ENCODE assay signal across 19 mouse cellular contexts in the genomic region with DNA sequence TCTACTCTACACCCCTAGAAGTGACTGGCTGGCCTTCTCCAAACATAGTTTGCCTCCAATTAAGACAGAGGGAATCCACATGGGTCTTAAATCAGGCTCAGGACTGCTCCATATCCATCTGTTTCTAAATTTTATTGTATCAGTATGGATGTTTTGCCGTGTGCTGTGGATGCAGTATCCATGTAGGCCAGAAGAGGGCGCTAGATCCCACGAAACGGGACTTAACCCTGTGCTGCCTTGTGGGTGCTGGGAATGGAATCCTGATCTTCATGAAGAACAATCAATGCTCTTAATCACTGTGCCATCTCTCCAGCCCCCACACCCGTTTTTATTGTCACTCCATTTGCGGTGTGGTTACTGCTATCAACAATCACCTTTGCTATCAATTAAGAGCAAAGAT.
DNase-seq lines count a peak whose midpoint lies in the region; ATAC-seq and TF ChIP-seq lines count a peak whose summit lies in the region.
"Had no signal": no experiment of that assay in that cellular context is flagged by ENCODE, and none has a peak within 500 bp of the region (broad histone marks: within the 10 kb centered on the region; RNA-seq: fewer than 3 reads in every experiment).

No protein-coding gene starts in this region.

- intact Hi-C loops in heart, postnatal 14 days (cut with DNase I) = no loop called here

- no peak for ATAC-seq in hindbrain, postnatal 0 days
- no peak for ATAC-seq in hindbrain, embryonic 16.5 days
- ATAC-seq: forebrain, embryonic 13.5 days; midbrain, embryonic 13.5 days had no signal

- H3K27ac ChIP-seq in hindbrain, postnatal 0 days = no peak overlapping the region
- H3K27ac ChIP-seq in hindbrain, embryonic 16.5 days (ENCODE audit: low read depth, low read length) = no peak overlapping the region
- no peak overlapping the region for H3K27ac ChIP-seq in bone marrow macrophage, adult 2 months (ENCODE audit: insufficient read depth, low read depth, low read length)
- H3K27ac ChIP-seq: forebrain, embryonic 13.5 days; hindbrain, embryonic 15.5 days; limb, embryonic 15.5 days; macrophage; midbrain, embryonic 13.5 days had no signal

- WGBS in hindbrain, postnatal 0 days = 66% methylated on average over 6 of the region's 6 CpGs
- WGBS in hindbrain, embryonic 16.5 days = 62% methylated on average over 6 of the region's 6 CpGs
- 68% methylated on average over 6 of the region's 6 CpGs for WGBS in lung, adult 2 months

- H3K9me3 ChIP-seq in hindbrain, postnatal 0 days (ENCODE audit: low read length) = no peaks in the 10 kb centered on the region
- no peaks in the 10 kb centered on the region for H3K9me3 ChIP-seq in hindbrain, embryonic 16.5 days (ENCODE audit: control insufficient read depth, low read length)
- H3K9me3 ChIP-seq: forebrain, embryonic 13.5 days; hindbrain, embryonic 15.5 days; limb, embryonic 15.5 days; midbrain, embryonic 13.5 days had no signal

- TF ChIP-seq POLR2A in lung, adult 2 months (IDR thresholded peaks at IDR 0.05; ENCODE audit: borderline replicate concordance, extremely low read depth, low read depth, low read length) = no peak
- TF ChIP-seq POLR2A in bone marrow macrophage, adult 2 months (IDR thresholded peaks at IDR 0.05; ENCODE audit: borderline replicate concordance, low read depth, low read length) = no peak

- no peak overlapping the region for H3K4me2 ChIP-seq in hindbrain, postnatal 0 days (ENCODE audit: low read depth, low read length)
- no peak overlapping the region for H3K4me2 ChIP-seq in hindbrain, embryonic 16.5 days (ENCODE audit: low read length)
- H3K4me2 ChIP-seq: forebrain, embryonic 13.5 days; hindbrain, embryonic 15.5 days; limb, embryonic 15.5 days; midbrain, embryonic 13.5 days had no signal

- no peak overlapping the region for H3K4me3 ChIP-seq in hindbrain, postnatal 0 days (ENCODE audit: low read length)
- H3K4me3 ChIP-seq in hindbrain, embryonic 16.5 days (ENCODE audit: low read length) = no peak overlapping the region
- H3K4me3 ChIP-seq in lung, adult 2 months (replicated peaks; ENCODE audit: extremely low read depth, low read depth, low read length) = no peak overlapping the region
- no peak overlapping the region for H3K4me3 ChIP-seq in bone marrow macrophage, adult 2 months (ENCODE audit: insufficient read depth, low read length)
- H3K4me3 ChIP-seq: forebrain, embryonic 13.5 days; hindbrain, embryonic 15.5 days; limb, embryonic 15.5 days; midbrain, embryonic 13.5 days had no signal

- H3K27me3 ChIP-seq in hindbrain, postnatal 0 days (ENCODE audit: insufficient read depth, low read length) = no peaks in the 10 kb centered on the region
- H3K27me3 ChIP-seq in hindbrain, embryonic 16.5 days (replicated peaks; ENCODE audit: control insufficient read depth, insufficient read depth, low read length) = no peaks in the 10 kb centered on the region
- H3K27me3 ChIP-seq: forebrain, embryonic 13.5 days; hindbrain, embryonic 15.5 days; limb, embryonic 15.5 days; midbrain, embryonic 13.5 days had no signal

- H3K36me3 ChIP-seq in hindbrain, postnatal 0 days (ENCODE audit: insufficient read depth, low read length) = no peaks in the 10 kb centered on the region
- no peaks in the 10 kb centered on the region for H3K36me3 ChIP-seq in hindbrain, embryonic 16.5 days (ENCODE audit: control insufficient read depth, insufficient read depth, low read length)
- H3K36me3 ChIP-seq: hindbrain, embryonic 15.5 days; limb, embryonic 15.5 days; midbrain, embryonic 13.5 days had no signal

- H3K9ac ChIP-seq in hindbrain, postnatal 0 days (replicated peaks; ENCODE audit: low read length) = no peak overlapping the region
- H3K9ac ChIP-seq in hindbrain, embryonic 16.5 days (ENCODE audit: low read depth, low read length) = no peak overlapping the region
- H3K9ac ChIP-seq: forebrain, embryonic 13.5 days; hindbrain, embryonic 15.5 days; limb, embryonic 15.5 days; midbrain, embryonic 13.5 days had no signal

- no peaks in the 10 kb centered on the region for H3K4me1 ChIP-seq in hindbrain, postnatal 0 days (ENCODE audit: insufficient read depth, low read length)
- H3K4me1 ChIP-seq in hindbrain, embryonic 16.5 days (ENCODE audit: control insufficient read depth, insufficient read depth, low read depth, low read length) = no peaks in the 10 kb centered on the region
- H3K4me1 ChIP-seq in lung, adult 2 months (ENCODE audit: control insufficient read depth, insufficient read depth, low read length) = no peaks in the 10 kb centered on the region
- no peaks in the 10 kb centered on the region for H3K4me1 ChIP-seq in bone marrow macrophage, adult 2 months (ENCODE audit: control insufficient read depth, insufficient read depth, low read length)
- H3K4me1 ChIP-seq: forebrain, embryonic 13.5 days; hindbrain, embryonic 15.5 days; limb, embryonic 15.5 days; midbrain, embryonic 13.5 days had no signal

- no peak for DNase-seq in hindbrain, postnatal 0 days (ENCODE audit: low spot score)
- DNase-seq in lung, adult 2 months = no peak
- DNase-seq in lung, postnatal 4 days = no peak
- DNase-seq in ES-CJ7 (ENCODE audit: low read depth, low spot score) = peak; percentile 34
- no peak for DNase-seq in right cerebral cortex, postnatal 10 days (ENCODE audit: low spot score in 2 of 2)
- DNase-seq in heart, postnatal 14 days = no peak
- DNase-seq: B cell, adult 2 months; cerebellum, adult 8-10 months; embryo, embryonic 11 days; heart, adult 11 months; right cerebral cortex, adult 18-20 months; thymus, adult 2 months had no signal

- TF ChIP-seq CTCF in hindbrain, postnatal 0 days (IDR thresholded peaks at IDR 0.05; ENCODE audit: low read depth) = peak; percentile 48
- peak; percentile 19; the same call in 1 of the 2 replicates for TF ChIP-seq CTCF in lung, adult 2 months (IDR thresholded peaks at IDR 0.05; ENCODE audit: insufficient read depth, low read length)
- TF ChIP-seq CTCF in bone marrow macrophage, adult 2 months (IDR thresholded peaks at IDR 0.05; ENCODE audit: low read depth, low read length) = 0 out of 2 replicates have a peak, but pooled peaks have one; percentile 19
